Comparison of ENCODE assay signal across 9 mouse cellular contexts in the genomic region with DNA sequence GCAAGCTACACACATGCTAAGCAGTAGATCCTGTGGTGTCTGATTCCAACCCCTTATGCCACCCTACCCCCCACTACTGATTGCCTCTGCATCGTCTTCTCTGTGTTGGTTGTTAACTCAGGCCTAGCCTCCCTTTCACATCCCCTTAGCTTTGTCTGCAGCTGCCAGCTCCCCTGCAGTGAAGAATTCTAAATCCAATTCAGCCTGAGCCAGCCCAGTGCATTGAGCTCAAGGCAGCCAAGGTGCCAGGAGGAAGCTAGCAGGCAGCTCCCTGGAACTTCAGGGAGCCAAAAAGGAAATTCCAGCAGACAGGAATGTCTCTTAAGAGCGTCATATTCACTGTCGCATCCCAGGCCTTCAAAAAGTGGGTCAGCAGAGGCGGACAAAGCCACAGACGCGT.
A peak's percentile ranks its signal among the peaks of the same experiment; 100 is the strongest.
DNase-seq lines count a peak whose midpoint lies in the region; ATAC-seq and TF ChIP-seq lines count a peak whose summit lies in the region.
"Had no signal": no experiment of that assay in that cellular context is flagged by ENCODE, and none has a peak within 500 bp of the region (broad histone marks: within the 10 kb centered on the region; RNA-seq: fewer than 3 reads in every experiment).

No protein-coding gene starts in this region.

- TF ChIP-seq CTCF in stomach, postnatal 0 days (IDR thresholded peaks at IDR 0.05; ENCODE audit: low read depth) = no peak

- no peak overlapping the region for H3K4me3 ChIP-seq in neural tube, embryonic 13.5 days
- H3K4me3 ChIP-seq in neural tube, embryonic 15.5 days (replicated peaks) = no peak overlapping the region
- H3K4me3 ChIP-seq in forebrain, embryonic 13.5 days = no peak overlapping the region
- no peak overlapping the region for H3K4me3 ChIP-seq in stomach, postnatal 0 days (ENCODE audit: low read depth, low read length)

- H3K27me3 ChIP-seq in neural tube, embryonic 13.5 days = no peaks in the 10 kb centered on the region
- H3K27me3 ChIP-seq in neural tube, embryonic 15.5 days (replicated peaks) = no peaks in the 10 kb centered on the region
- H3K27me3 ChIP-seq in forebrain, embryonic 13.5 days = no peaks in the 10 kb centered on the region
- H3K27me3 ChIP-seq in stomach, postnatal 0 days (ENCODE audit: control insufficient read depth, insufficient read depth, low read length) = no peaks in the 10 kb centered on the region

- ATAC-seq in frontal cortex, adult (ENCODE audit: low TSS enrichment) = peak; percentile 97
- ATAC-seq in neural tube, embryonic 13.5 days (ENCODE audit: low read depth) = no peak
- no peak for ATAC-seq in neural tube, embryonic 15.5 days (ENCODE audit: low FRiP score)
- ATAC-seq in forebrain, embryonic 13.5 days = peak; percentile 24; the same call in 1 of the 2 replicates
- ATAC-seq in stomach, postnatal 0 days (ENCODE audit: low FRiP score, low TSS enrichment) = no peak

- DNase-seq in frontal cortex, postnatal 14 days (ENCODE audit: low spot score in 2 of 2) = no peak
- DNase-seq in retina, embryonic 14.5 days (ENCODE audit: low spot score) = peak; percentile 67
- no peak for DNase-seq in stomach, postnatal 0 days (ENCODE audit: low spot score)
- DNase-seq in spleen, adult 12 weeks (ENCODE audit: low spot score) = no peak

- WGBS in neural tube, embryonic 13.5 days = 8% methylated on average over 6 of the region's 6 CpGs
- whole genome bisulfite sequencing in neural tube, embryonic 15.5 days = 16% methylated on average over 6 of the region's 6 CpGs
- 5% methylated on average over 6 of the region's 6 CpGs for WGBS in forebrain, embryonic 13.5 days
- 62% methylated on average over 6 of the region's 6 CpGs for whole genome bisulfite sequencing in stomach, postnatal 0 days

- peaks cover 17% of the 10 kb centered on the region for H3K4me1 ChIP-seq in neural tube, embryonic 13.5 days (replicated peaks)
- peaks cover 15% of the 10 kb centered on the region for H3K4me1 ChIP-seq in neural tube, embryonic 15.5 days
- peaks cover 14% of the 10 kb centered on the region for H3K4me1 ChIP-seq in forebrain, embryonic 13.5 days
- no peaks in the 10 kb centered on the region for H3K4me1 ChIP-seq in stomach, postnatal 0 days (replicated peaks; ENCODE audit: control insufficient read depth, insufficient read depth)

- H3K9ac ChIP-seq in neural tube, embryonic 13.5 days = peak overlapping the region; percentile 28; the same call in 1 of the 2 replicates
- H3K9ac ChIP-seq in neural tube, embryonic 15.5 days (replicated peaks) = no peak overlapping the region
- no peak overlapping the region for H3K9ac ChIP-seq in forebrain, embryonic 13.5 days
- no peak overlapping the region for H3K9ac ChIP-seq in stomach, postnatal 0 days (ENCODE audit: low read length)
- H3K9ac ChIP-seq: liver, embryonic 14.5 days had no signal

- H3K9me3 ChIP-seq in neural tube, embryonic 13.5 days = no peaks in the 10 kb centered on the region
- H3K9me3 ChIP-seq in neural tube, embryonic 15.5 days (replicated peaks) = no peaks in the 10 kb centered on the region
- H3K9me3 ChIP-seq in forebrain, embryonic 13.5 days (replicated peaks) = no peaks in the 10 kb centered on the region
- H3K9me3 ChIP-seq in stomach, postnatal 0 days (ENCODE audit: control insufficient read depth, low read length) = no peaks in the 10 kb centered on the region

- H3K27ac ChIP-seq in neural tube, embryonic 13.5 days (replicated peaks) = 0 out of 2 replicates have a peak overlapping the region, but pooled peaks have one; percentile 23
- H3K27ac ChIP-seq in neural tube, embryonic 15.5 days (replicated peaks) = no peak overlapping the region; the same call in 1 of the 2 replicates
- no peak overlapping the region for H3K27ac ChIP-seq in forebrain, embryonic 13.5 days
- no peak overlapping the region for H3K27ac ChIP-seq in stomach, postnatal 0 days (replicated peaks)
- H3K27ac ChIP-seq: liver, embryonic 14.5 days had no signal

- no peak for TF ChIP-seq EP300 in stomach, postnatal 0 days (optimal IDR thresholded peaks at IDR 0.05)

- no peak overlapping the region for H3K4me2 ChIP-seq in neural tube, embryonic 13.5 days
- H3K4me2 ChIP-seq in neural tube, embryonic 15.5 days = no peak overlapping the region
- H3K4me2 ChIP-seq in forebrain, embryonic 13.5 days = no peak overlapping the region
- no peak overlapping the region for H3K4me2 ChIP-seq in stomach, postnatal 0 days (replicated peaks; ENCODE audit: low read depth)

- no peaks in the 10 kb centered on the region for H3K36me3 ChIP-seq in neural tube, embryonic 13.5 days
- H3K36me3 ChIP-seq in neural tube, embryonic 15.5 days = no peaks in the 10 kb centered on the region
- H3K36me3 ChIP-seq in forebrain, embryonic 13.5 days (ENCODE audit: poor library complexity, severe bottlenecking) = no peaks in the 10 kb centered on the region
- H3K36me3 ChIP-seq in stomach, postnatal 0 days (ENCODE audit: control insufficient read depth, insufficient read depth, low read length) = no peaks in the 10 kb centered on the region

Comparison
In these comparisons a context has a peak if more than half of its experiments do, and no peak if none do; other contexts are left out.
1. ATAC-seq: peak in frontal cortex, adult (single experiment) and forebrain, embryonic 13.5 days (single experiment); none in neural tube, embryonic 13.5 days (single experiment), neural tube, embryonic 15.5 days (single experiment) and stomach, postnatal 0 days (single experiment).